Mouse (Mus musculus): ENCODE measurements around the gene Ptov1. TPM values are rescaled to one million over a fixed set of nuclear protein-coding genes. Genes with fewer than 3 reads are reported as not detected.
A peak's percentile ranks its signal among the peaks of the same experiment; 100 is the strongest.

Ptov1 gene
- 100 to 1,000 TPM; 232 to 253 TPM for total RNA-seq (2021)
- long read RNA-seq, experiment 1, transcript Ptov1-201 (12 exons, 1,883 nt), result major isoform, 105 of 219 reads
- long read RNA-seq, experiment 1, partial matches to known transcripts, result 14 of 219 reads
- long read RNA-seq, experiment 1, other reads (novel, unspliced or antisense), result 99 of 219 reads
- long read RNA-seq, experiment 2, transcript Ptov1-201 (12 exons, 1,883 nt), result major isoform, 174 of 495 reads
- long read RNA-seq, experiment 2, partial matches to known transcripts, result 49 of 495 reads
- long read RNA-seq, experiment 2, other reads (novel, unspliced or antisense), result 270 of 495 reads

GRCm38 (mm10) chr7:44869697-44870528, at the start of gene Ptov1:
Ptov1 (minus strand) TSS chr7:44869788.
- DNase-seq (ENCODE audit: low spot score in 2 of 2), result peak in 1 of 2 experiments; percentile 80

- DNase-seq (ENCODE audit: low spot score in 2 of 2), result no peak
These were observed 49.5 kb upstream of the Ptov1 start for GRCm38 (mm10) chr7:44919127-44919526.

GRCm38 (mm10) chr7:44918219-44918618, 48.6 kb upstream of the Ptov1 start:
- no peak for DNase-seq (ENCODE audit: low spot score in 2 of 2)

- DNase-seq (ENCODE audit: low spot score in 2 of 2), result no peak
These were observed 47.3 kb upstream of the Ptov1 start for GRCm38 (mm10) chr7:44916881-44917280.

- DNase-seq (ENCODE audit: low spot score in 2 of 2), result no peak
These were observed 46.6 kb upstream of the Ptov1 start for GRCm38 (mm10) chr7:44916191-44916590.

- no peak for DNase-seq (ENCODE audit: low spot score in 2 of 2)
These were observed 45.7 kb upstream of the Ptov1 start for GRCm38 (mm10) chr7:44915314-44915713.

- DNase-seq (ENCODE audit: low spot score in 2 of 2), result no peak
These were observed 44.8 kb upstream of the Ptov1 start for GRCm38 (mm10) chr7:44914396-44914795.

GRCm38 (mm10) chr7:44908706-44909476, 39.3 kb upstream of the Ptov1 start:
- peak in 1 of 2 experiments; percentile 54 for DNase-seq (ENCODE audit: low spot score in 2 of 2)

GRCm38 (mm10) chr7:44905430-44905829, 35.8 kb upstream of the Ptov1 start:
- DNase-seq (ENCODE audit: low spot score in 2 of 2), result no peak

- no peak for DNase-seq (ENCODE audit: low spot score in 2 of 2)
These were observed 31.7 kb upstream of the Ptov1 start for GRCm38 (mm10) chr7:44901230-44901722.

GRCm38 (mm10) chr7:44900632-44901031, 31.0 kb upstream of the Ptov1 start:
- DNase-seq (ENCODE audit: low spot score in 2 of 2), result no peak

GRCm38 (mm10) chr7:44898607-44899006, 29.0 kb upstream of the Ptov1 start:
- DNase-seq (ENCODE audit: low spot score in 2 of 2), result peak in 1 of 2 experiments; percentile 45

GRCm38 (mm10) chr7:44896499-44896898, 26.9 kb upstream of the Ptov1 start:
- no peak for DNase-seq (ENCODE audit: low spot score in 2 of 2)

GRCm38 (mm10) chr7:44895593-44896434, 26.2 kb upstream of the Ptov1 start, which contains the start of gene Fuz:
Fuz (plus strand) TSS chr7:44896079.
- DNase-seq (ENCODE audit: low spot score in 2 of 2), result peak; percentile 79 to 80

GRCm38 (mm10) chr7:44895206-44895592, 25.6 kb upstream of the Ptov1 start:
- no peak for DNase-seq (ENCODE audit: low spot score in 2 of 2)

GRCm38 (mm10) chr7:44894175-44894574, 24.6 kb upstream of the Ptov1 start:
- DNase-seq (ENCODE audit: low spot score in 2 of 2), result no peak

- no peak for DNase-seq (ENCODE audit: low spot score in 2 of 2)
These were observed 23.6 kb upstream of the Ptov1 start for GRCm38 (mm10) chr7:44893197-44893596.

- peak; percentile 81 to 83 for DNase-seq (ENCODE audit: low spot score in 2 of 2)
These were observed 22.8 kb upstream of the Ptov1 start, which contains the start of gene Med25 for GRCm38 (mm10) chr7:44892276-44892921. Med25 (minus strand) TSS chr7:44892712.

GRCm38 (mm10) chr7:44891611-44892010, 22.0 kb upstream of the Ptov1 start:
- DNase-seq (ENCODE audit: low spot score in 2 of 2), result no peak

GRCm38 (mm10) chr7:44890737-44891136, 21.1 kb upstream of the Ptov1 start:
- DNase-seq (ENCODE audit: low spot score in 2 of 2), result no peak
